Mouse (Mus musculus): ENCODE data around the gene Phf24. TPM values are rescaled to one million over a fixed set of nuclear protein-coding genes. Genes with fewer than 3 reads are reported as not detected.

Phf24 gene
- polyA plus RNA-seq, 1 experiment from 2014 or later, result 0.50 TPM

DNA sequence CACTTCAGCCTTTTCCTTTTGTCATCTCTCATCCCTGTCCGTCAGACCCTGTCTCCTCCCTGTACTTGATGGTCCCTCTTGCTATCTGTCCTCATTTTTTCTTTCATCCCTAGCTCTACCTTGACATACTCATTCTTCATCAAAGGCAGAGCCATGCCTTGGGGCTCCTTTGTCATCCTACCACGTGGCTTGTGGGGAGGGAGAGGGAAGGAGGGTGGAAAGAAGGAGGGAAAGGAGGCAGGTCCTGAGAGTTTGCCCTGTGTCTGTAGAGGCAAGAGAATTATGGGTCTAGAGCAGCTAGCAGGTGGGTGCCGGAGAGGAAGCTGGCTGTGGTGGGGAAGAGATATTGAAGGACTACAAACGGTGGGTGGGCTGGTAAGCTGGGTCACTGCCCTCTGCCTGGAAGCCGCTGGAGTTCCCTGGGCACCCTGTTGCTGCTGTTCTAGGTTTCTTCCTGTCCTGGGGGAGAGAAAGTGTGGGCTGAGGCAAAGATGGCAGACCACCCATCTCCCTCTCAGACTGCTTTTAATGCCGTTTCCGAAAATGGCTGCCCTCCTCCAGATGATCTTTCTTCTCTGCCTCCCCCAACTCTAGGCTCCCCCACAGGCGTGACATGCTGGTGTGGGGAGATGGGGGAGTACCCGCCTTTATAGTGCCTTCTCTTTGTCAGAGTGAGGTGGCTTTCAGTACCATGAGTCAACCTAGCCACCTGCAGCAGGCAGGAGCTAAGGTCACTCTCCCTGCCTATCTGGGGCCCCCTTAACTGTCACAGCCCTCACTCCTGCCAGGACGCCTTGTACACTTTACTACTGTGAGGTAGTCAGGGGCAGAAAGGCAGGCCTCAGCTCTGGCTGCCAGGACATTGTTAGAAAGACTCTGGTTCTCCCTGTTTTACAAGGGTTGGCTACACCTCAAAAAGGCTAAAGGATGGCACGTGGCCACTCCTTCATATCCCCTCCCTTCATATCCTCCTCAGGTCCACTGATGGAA lies 35.0 kb downstream of the Phf24 start:
- Histone ChIP-seq H3K27ac (ENCODE audit: low read length) (no peak overlapping the region), H3K9me3 (ENCODE audit: control insufficient read depth, low read length) (no peaks in the 10 kb centered on the region), H3K27me3 (ENCODE audit: control insufficient read depth, insufficient read depth, low read depth, low read length) (peaks cover 7% of the 10 kb centered on the region; the same call in 1 of the 2 replicates), H3K4me1 (replicated peaks; ENCODE audit: control insufficient read depth, insufficient read depth, low read length) (peaks cover 11% of the 10 kb centered on the region), H3K9ac (ENCODE audit: low read length) (no peak overlapping the region), H3K4me2 (ENCODE audit: low read depth, low read length) (no peak overlapping the region), H3K36me3 (ENCODE audit: control insufficient read depth, insufficient read depth, low read length) (0 out of 2 replicates have a peak, but pooled peaks cover 3% of the 10 kb centered on the region), H3K4me3 (ENCODE audit: low read length) (no peak overlapping the region)
- WGBS, result 62% methylated on average over 11 of the region's 11 CpGs
- no peak for ATAC-seq (ENCODE audit: low read depth)

DNA sequence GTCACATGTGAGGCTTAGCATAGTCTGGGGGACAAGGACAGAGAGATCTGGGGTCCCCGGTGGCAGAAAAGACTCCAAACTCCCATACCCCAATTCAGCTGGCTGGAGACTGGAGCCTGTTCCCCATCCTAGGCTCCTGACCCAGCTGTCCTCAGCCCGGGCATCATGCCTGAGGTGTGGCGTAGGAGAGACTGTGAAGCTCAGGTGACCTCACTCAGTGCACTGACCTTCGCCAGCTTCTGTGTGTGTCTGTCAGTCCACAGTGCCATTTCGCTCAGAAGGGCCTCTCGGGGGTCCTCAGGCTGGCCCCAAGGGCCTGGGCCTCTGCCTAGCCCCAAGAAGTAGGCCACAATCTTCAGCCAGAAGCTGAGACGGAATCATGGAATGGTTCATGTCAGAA lies 36.1 kb downstream of the Phf24 start:
- H3K4me3 ChIP-seq (ENCODE audit: low read length), result no peak overlapping the region
- H3K27ac ChIP-seq (ENCODE audit: low read length), result no peak overlapping the region
- no peaks in the 10 kb centered on the region for H3K9me3 ChIP-seq (ENCODE audit: control insufficient read depth, low read length)
- H3K4me1 ChIP-seq (replicated peaks; ENCODE audit: control insufficient read depth, insufficient read depth, low read length), result peaks cover 11% of the 10 kb centered on the region
- peaks cover 7% of the 10 kb centered on the region for H3K36me3 ChIP-seq (ENCODE audit: control insufficient read depth, insufficient read depth, low read length)
- H3K27me3 ChIP-seq (ENCODE audit: control insufficient read depth, insufficient read depth, low read depth, low read length), result peaks cover 5% of the 10 kb centered on the region; the same call in 1 of the 2 replicates
- WGBS, result 83% methylated on average over 7 of the region's 7 CpGs
- no peak for ATAC-seq (ENCODE audit: low read depth)
- H3K9ac ChIP-seq (ENCODE audit: low read length), result no peak overlapping the region
- H3K4me2 ChIP-seq (ENCODE audit: low read depth, low read length), result no peak overlapping the region

DNA sequence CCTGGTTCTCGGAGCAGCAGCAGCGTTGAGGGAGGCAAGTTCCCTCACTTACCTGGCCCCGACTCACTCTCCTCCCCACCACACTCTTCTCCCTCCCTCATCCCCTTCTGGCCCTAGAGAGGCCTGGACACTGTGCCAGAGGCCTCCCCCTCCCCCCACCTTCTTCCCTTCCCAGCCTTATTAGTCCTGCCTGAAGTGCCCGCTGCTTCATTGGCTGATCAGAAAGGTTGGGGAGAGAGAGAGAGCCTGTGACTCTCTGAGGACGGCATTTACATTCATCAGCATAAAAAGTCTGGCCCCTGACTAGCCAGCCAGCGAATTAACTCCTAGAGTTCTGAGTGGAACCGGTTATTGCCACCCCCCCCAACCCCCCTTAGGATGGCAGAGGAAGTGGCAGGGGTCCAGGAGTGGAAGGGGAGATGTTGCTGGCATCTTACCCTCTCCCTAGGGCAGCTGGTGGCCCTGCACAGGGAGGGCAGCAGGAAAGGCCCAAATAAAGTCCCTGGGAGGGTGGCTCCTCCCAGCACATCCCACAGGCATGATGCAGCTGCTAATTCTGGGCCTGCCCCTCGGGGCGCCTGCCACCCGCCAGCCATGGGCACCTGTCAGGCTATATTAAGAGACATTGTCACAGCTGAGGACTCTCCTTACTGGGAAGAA lies 37.1 kb downstream of the Phf24 start:
- no peak for ATAC-seq (ENCODE audit: low read depth)
- no peak overlapping the region for H3K4me2 ChIP-seq (ENCODE audit: low read depth, low read length)
- no peak overlapping the region for H3K4me3 ChIP-seq (ENCODE audit: low read length)
- peaks cover 10% of the 10 kb centered on the region for H3K36me3 ChIP-seq (ENCODE audit: control insufficient read depth, insufficient read depth, low read length)
- H3K9me3 ChIP-seq (ENCODE audit: control insufficient read depth, low read length), result no peaks in the 10 kb centered on the region
- H3K27ac ChIP-seq (ENCODE audit: low read length), result no peak overlapping the region
- H3K4me1 ChIP-seq (replicated peaks; ENCODE audit: control insufficient read depth, insufficient read depth, low read length), result peaks cover 11% of the 10 kb centered on the region
- WGBS, result 35% methylated on average over 10 of the region's 10 CpGs
- no peaks in the 10 kb centered on the region for H3K27me3 ChIP-seq (ENCODE audit: control insufficient read depth, insufficient read depth, low read depth, low read length)
- H3K9ac ChIP-seq (ENCODE audit: low read length), result no peak overlapping the region

DNA sequence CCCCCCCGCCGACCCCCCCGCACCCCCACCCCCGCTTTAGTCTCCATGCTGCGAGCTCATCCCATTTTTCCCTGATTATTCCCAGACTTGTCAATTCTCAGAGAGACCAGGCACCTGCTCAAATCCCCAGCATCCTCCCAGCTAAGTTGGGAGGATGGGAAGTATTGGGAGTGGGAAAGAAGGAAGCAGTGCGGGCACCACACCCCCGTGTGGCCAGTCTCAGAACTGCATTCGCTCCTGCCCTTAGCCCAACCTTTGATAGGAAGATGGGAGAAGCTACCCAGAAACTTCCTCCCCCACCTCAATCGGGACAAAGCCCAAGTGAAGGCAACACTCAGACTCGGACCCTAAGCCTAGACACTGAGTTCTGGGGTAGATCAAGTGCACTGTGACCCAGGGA lies 37.8 kb downstream of the Phf24 start:
- H3K9me3 ChIP-seq (ENCODE audit: control insufficient read depth, low read length), result no peaks in the 10 kb centered on the region
- H3K36me3 ChIP-seq (ENCODE audit: control insufficient read depth, insufficient read depth, low read length), result peaks cover 10% of the 10 kb centered on the region
- WGBS, result 13% methylated on average over 10 of the region's 10 CpGs
- ATAC-seq (ENCODE audit: low read depth), result no peak
- peaks cover 7% of the 10 kb centered on the region for H3K4me1 ChIP-seq (replicated peaks; ENCODE audit: control insufficient read depth, insufficient read depth, low read length)
- H3K27ac ChIP-seq (ENCODE audit: low read length), result no peak overlapping the region
- no peak overlapping the region for H3K9ac ChIP-seq (ENCODE audit: low read length)
- H3K4me3 ChIP-seq (ENCODE audit: low read length), result no peak overlapping the region
- no peak overlapping the region for H3K4me2 ChIP-seq (ENCODE audit: low read depth, low read length)
- H3K27me3 ChIP-seq (ENCODE audit: control insufficient read depth, insufficient read depth, low read depth, low read length), result no peaks in the 10 kb centered on the region

DNA sequence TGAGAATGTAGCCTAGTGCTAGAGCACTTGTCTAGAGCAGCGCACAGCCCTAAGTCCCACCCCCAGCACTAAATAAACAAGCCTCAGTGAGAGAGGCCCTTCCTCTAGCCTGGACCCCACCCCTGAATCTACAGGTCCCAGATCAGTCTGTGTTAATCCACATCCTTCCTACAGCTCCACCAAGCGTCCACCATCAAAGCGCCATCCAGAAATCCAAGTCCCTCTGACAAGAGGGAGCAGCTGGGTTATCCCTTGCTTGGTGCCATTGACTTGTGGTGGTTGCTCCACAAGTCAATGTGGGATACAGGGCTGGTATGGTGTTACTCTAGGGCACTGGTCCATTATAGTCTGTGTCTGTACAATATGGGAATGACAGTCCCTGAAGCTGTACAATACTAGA lies 38.7 kb downstream of the Phf24 start:
- Histone ChIP-seq H3K36me3 (ENCODE audit: control insufficient read depth, insufficient read depth, low read length) (peaks cover 10% of the 10 kb centered on the region), H3K27ac (ENCODE audit: low read length) (no peak overlapping the region), H3K4me2 (ENCODE audit: low read depth, low read length) (no peak overlapping the region), H3K9me3 (ENCODE audit: control insufficient read depth, low read length) (no peaks in the 10 kb centered on the region), H3K9ac (ENCODE audit: low read length) (no peak overlapping the region), H3K27me3 (ENCODE audit: control insufficient read depth, insufficient read depth, low read depth, low read length) (no peaks in the 10 kb centered on the region), H3K4me1 (replicated peaks; ENCODE audit: control insufficient read depth, insufficient read depth, low read length) (peaks cover 7% of the 10 kb centered on the region), H3K4me3 (ENCODE audit: low read length) (no peak overlapping the region)
- no peak for ATAC-seq (ENCODE audit: low read depth)
- 89% methylated on average over 3 of the region's 3 CpGs for WGBS

DNA sequence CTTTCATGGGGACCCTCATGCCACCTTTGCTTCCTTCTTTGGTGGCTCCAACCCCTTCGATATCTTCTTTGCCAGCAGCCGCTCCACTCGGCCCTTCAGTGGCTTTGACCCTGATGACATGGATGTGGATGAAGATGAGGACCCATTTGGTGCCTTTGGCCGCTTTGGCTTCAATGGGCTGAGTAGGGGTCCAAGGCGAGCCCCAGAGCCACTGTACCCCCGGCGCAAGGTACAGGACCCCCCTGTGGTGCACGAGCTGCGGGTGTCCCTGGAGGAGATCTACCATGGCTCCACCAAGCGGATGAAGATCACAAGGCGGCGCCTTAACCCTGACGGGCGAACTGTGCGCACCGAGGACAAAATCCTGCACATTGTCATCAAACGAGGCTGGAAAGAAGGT lies 40.1 kb downstream of the Phf24 start:
- no peak overlapping the region for H3K4me2 ChIP-seq (ENCODE audit: low read depth, low read length)
- H3K4me1 ChIP-seq (replicated peaks; ENCODE audit: control insufficient read depth, insufficient read depth, low read length), result no peaks in the 10 kb centered on the region
- H3K27me3 ChIP-seq (ENCODE audit: control insufficient read depth, insufficient read depth, low read depth, low read length), result no peaks in the 10 kb centered on the region
- no peak overlapping the region for H3K27ac ChIP-seq (ENCODE audit: low read length)
- no peak overlapping the region for H3K4me3 ChIP-seq (ENCODE audit: low read length)
- no peak overlapping the region for H3K9ac ChIP-seq (ENCODE audit: low read length)
- no peak for ATAC-seq (ENCODE audit: low read depth)
- H3K36me3 ChIP-seq (ENCODE audit: control insufficient read depth, insufficient read depth, low read length), result peaks cover 10% of the 10 kb centered on the region
- no peaks in the 10 kb centered on the region for H3K9me3 ChIP-seq (ENCODE audit: control insufficient read depth, low read length)
- WGBS, result 94% methylated on average over 17 of the region's 17 CpGs

DNA sequence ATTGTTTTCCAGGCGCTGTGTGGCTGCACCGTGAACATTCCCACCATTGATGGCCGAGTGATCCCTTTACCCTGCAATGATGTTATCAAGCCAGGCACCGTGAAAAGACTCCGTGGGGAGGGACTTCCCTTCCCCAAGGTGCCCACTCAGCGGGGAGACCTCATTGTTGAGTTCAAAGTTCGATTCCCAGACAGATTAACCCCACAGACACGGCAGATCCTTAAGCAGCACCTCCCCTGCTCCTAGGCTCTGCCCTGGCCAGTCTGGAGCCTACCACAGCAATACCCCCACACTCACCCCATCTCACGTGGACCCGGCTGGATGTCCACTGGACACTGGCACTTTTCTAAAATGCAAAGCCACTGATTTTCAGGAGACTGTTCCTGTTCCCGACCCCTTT lies 40.8 kb downstream of the Phf24 start:
- Histone ChIP-seq H3K9ac (ENCODE audit: low read length) (no peak overlapping the region), H3K9me3 (ENCODE audit: control insufficient read depth, low read length) (no peaks in the 10 kb centered on the region), H3K4me3 (ENCODE audit: low read length) (no peak overlapping the region), H3K27ac (ENCODE audit: low read length) (no peak overlapping the region), H3K4me1 (replicated peaks; ENCODE audit: control insufficient read depth, insufficient read depth, low read length) (no peaks in the 10 kb centered on the region), H3K27me3 (ENCODE audit: control insufficient read depth, insufficient read depth, low read depth, low read length) (no peaks in the 10 kb centered on the region), H3K4me2 (ENCODE audit: low read depth, low read length) (no peak overlapping the region), H3K36me3 (ENCODE audit: control insufficient read depth, insufficient read depth, low read length) (peaks cover 10% of the 10 kb centered on the region)
- WGBS, result 86% methylated on average over 11 of the region's 11 CpGs
- no peak for ATAC-seq (ENCODE audit: low read depth)

DNA sequence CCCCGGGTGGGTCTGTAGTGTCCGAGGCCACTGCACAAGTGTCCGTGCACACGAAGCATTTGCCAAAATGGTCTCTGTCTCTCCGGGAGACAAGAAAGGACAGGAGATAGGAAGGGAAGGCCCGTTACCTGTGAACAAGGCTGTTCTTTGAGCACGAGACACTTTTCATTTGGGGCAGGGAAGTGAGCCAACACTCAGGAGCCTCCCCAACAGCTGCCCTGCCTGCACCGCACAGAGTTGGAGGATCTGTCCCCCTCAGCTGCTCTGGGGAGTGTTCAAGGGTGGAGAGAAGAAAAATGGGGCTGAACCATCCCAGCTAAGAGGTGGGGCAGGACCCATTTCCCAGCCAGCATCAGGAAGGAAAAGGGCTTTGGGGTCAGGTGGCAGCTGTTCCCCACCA lies 41.5 kb downstream of the Phf24 start:
- H3K9ac ChIP-seq (ENCODE audit: low read length), result no peak overlapping the region
- no peak overlapping the region for H3K27ac ChIP-seq (ENCODE audit: low read length)
- H3K4me3 ChIP-seq (ENCODE audit: low read length), result no peak overlapping the region
- no peaks in the 10 kb centered on the region for H3K9me3 ChIP-seq (ENCODE audit: control insufficient read depth, low read length)
- ATAC-seq (ENCODE audit: low read depth), result no peak
- no peaks in the 10 kb centered on the region for H3K27me3 ChIP-seq (ENCODE audit: control insufficient read depth, insufficient read depth, low read depth, low read length)
- no peak overlapping the region for H3K4me2 ChIP-seq (ENCODE audit: low read depth, low read length)
- WGBS, result 86% methylated on average over 8 of the region's 8 CpGs
- H3K36me3 ChIP-seq (ENCODE audit: control insufficient read depth, insufficient read depth, low read length), result peaks cover 10% of the 10 kb centered on the region
- H3K4me1 ChIP-seq (replicated peaks; ENCODE audit: control insufficient read depth, insufficient read depth, low read length), result no peaks in the 10 kb centered on the region

DNA sequence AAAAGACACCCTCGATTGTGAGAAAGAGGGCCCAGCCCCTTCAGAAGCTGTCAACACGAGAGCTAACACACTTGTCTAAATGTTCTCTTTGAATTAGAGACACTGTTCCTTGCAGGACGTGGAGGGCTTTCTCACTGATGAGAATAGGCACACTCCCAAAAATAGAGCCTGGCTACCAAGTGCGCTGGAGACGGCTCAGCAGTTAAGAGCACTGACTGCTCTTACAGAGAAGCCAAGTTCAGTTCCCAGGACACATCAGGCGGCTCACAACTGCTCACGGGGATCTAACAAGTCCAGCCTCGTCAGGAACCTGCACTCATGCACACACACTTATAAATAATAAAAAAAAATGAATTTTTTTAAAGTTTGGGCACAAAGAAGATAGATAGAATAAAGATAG lies 42.5 kb downstream of the Phf24 start:
- Histone ChIP-seq H3K4me2 (ENCODE audit: low read depth, low read length) (no peak overlapping the region), H3K4me3 (ENCODE audit: low read length) (no peak overlapping the region)

More for the DNA sequence above, 42.5 kb downstream of the Phf24 start:
- Histone ChIP-seq H3K36me3 (ENCODE audit: control insufficient read depth, insufficient read depth, low read length) (peaks cover 10% of the 10 kb centered on the region), H3K9me3 (ENCODE audit: control insufficient read depth, low read length) (no peaks in the 10 kb centered on the region), H3K4me1 (replicated peaks; ENCODE audit: control insufficient read depth, insufficient read depth, low read length) (no peaks in the 10 kb centered on the region), H3K27me3 (ENCODE audit: control insufficient read depth, insufficient read depth, low read depth, low read length) (no peaks in the 10 kb centered on the region), H3K27ac (ENCODE audit: low read length) (no peak overlapping the region), H3K9ac (ENCODE audit: low read length) (no peak overlapping the region)
- ATAC-seq (ENCODE audit: low read depth), result no peak
- 55% methylated on average over 8 of the region's 8 CpGs for WGBS

Measured in lung, embryonic 16.5 days (tissue).